Mouse (Mus musculus): ENCODE measurements around the gene Lpar1. TPM values are rescaled to one million over a fixed set of nuclear protein-coding genes. Genes with fewer than 3 reads are reported as not detected.

The Lpar1 gene
- polyA plus RNA-seq, 1 experiment from 2014 or later = 37.4 TPM

GRCm38 (mm10) chr4:58491742-58492141, 62.0 kb downstream of the Lpar1 start:
- Histone ChIP-seq H3K27me3 (ENCODE audit: control insufficient read depth, insufficient read depth, low read length) (no peaks in the 10 kb centered on the region), H3K4me1 (ENCODE audit: control insufficient read depth, insufficient read depth, low read length) (0 out of 2 replicates have a peak, but pooled peaks cover 4% of the 10 kb centered on the region), H3K36me3 (ENCODE audit: control insufficient read depth, insufficient read depth, low read length) (no peaks in the 10 kb centered on the region), H3K9ac (ENCODE audit: low read depth, low read length) (no peak overlapping the region), H3K9me3 (ENCODE audit: control insufficient read depth, low read length) (no peaks in the 10 kb centered on the region), H3K4me3 (ENCODE audit: low read length) (no peak overlapping the region), H3K27ac (ENCODE audit: low read depth, low read length) (no peak overlapping the region), H3K4me2 (replicated peaks; ENCODE audit: low read depth, low read length) (no peak overlapping the region)
- WGBS = 88% methylated on average over 3 of the region's 3 CpGs
- no peak for ATAC-seq (ENCODE audit: low FRiP score, low TSS enrichment)

DNA sequence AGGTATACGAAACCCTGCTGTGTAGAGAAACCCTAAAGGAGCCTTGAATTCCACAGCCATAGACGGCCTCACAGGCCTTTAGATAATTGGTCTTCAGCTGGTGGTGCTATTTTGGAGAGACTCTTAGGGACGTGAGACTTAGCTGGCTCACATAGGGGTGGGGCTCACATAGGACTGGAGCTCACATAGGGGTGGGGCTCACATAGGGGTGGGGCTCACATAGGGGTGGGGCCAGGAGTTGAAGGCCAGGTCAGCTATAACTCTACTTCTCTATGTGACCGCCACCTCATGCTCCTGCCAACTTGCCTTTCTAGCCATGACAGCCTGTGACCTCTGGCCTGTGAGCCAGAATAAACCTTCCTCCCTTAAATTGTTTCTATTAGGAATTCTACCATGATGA, 63.3 kb downstream of the Lpar1 start:
- ATAC-seq (ENCODE audit: low FRiP score, low TSS enrichment) = no peak
- 73% methylated on average over 4 of the region's 4 CpGs for WGBS
- H3K36me3 ChIP-seq (ENCODE audit: control insufficient read depth, insufficient read depth, low read length) = no peaks in the 10 kb centered on the region

GRCm38 (mm10) chr4:58478564-58478963, 75.1 kb downstream of the Lpar1 start:
- no peaks in the 10 kb centered on the region for H3K4me1 ChIP-seq (ENCODE audit: control insufficient read depth, insufficient read depth, low read length)
- no peak overlapping the region for H3K4me3 ChIP-seq (ENCODE audit: low read length)
- H3K27me3 ChIP-seq (ENCODE audit: control insufficient read depth, insufficient read depth, low read length) = no peaks in the 10 kb centered on the region
- no peaks in the 10 kb centered on the region for H3K36me3 ChIP-seq (ENCODE audit: control insufficient read depth, insufficient read depth, low read length)
- no peaks in the 10 kb centered on the region for H3K9me3 ChIP-seq (ENCODE audit: control insufficient read depth, low read length)
- H3K9ac ChIP-seq (ENCODE audit: low read depth, low read length) = no peak overlapping the region
- H3K4me2 ChIP-seq (replicated peaks; ENCODE audit: low read depth, low read length) = no peak overlapping the region
- no peak overlapping the region for H3K27ac ChIP-seq (ENCODE audit: low read depth, low read length)
- no peak for ATAC-seq (ENCODE audit: low FRiP score, low TSS enrichment)
- WGBS = 94% methylated on average over 1 of the region's 1 CpGs

More for the DNA sequence above, 63.3 kb downstream of the Lpar1 start:
- H3K27ac ChIP-seq (ENCODE audit: low read depth, low read length) = no peak overlapping the region
- H3K9me3 ChIP-seq (ENCODE audit: control insufficient read depth, low read length) = no peaks in the 10 kb centered on the region
- H3K4me3 ChIP-seq (ENCODE audit: low read length) = no peak overlapping the region
- no peak overlapping the region for H3K4me2 ChIP-seq (replicated peaks; ENCODE audit: low read depth, low read length)
- no peak overlapping the region for H3K9ac ChIP-seq (ENCODE audit: low read depth, low read length)
- H3K4me1 ChIP-seq (ENCODE audit: control insufficient read depth, insufficient read depth, low read length) = no peaks in the 10 kb centered on the region
- H3K27me3 ChIP-seq (ENCODE audit: control insufficient read depth, insufficient read depth, low read length) = no peaks in the 10 kb centered on the region

GRCm38 (mm10) chr4:58477691-58478090, 76.0 kb downstream of the Lpar1 start:
- Histone ChIP-seq H3K27me3 (ENCODE audit: control insufficient read depth, insufficient read depth, low read length) (no peaks in the 10 kb centered on the region), H3K27ac (ENCODE audit: low read depth, low read length) (no peak overlapping the region), H3K9ac (ENCODE audit: low read depth, low read length) (no peak overlapping the region), H3K4me3 (ENCODE audit: low read length) (no peak overlapping the region), H3K4me1 (ENCODE audit: control insufficient read depth, insufficient read depth, low read length) (no peaks in the 10 kb centered on the region), H3K4me2 (replicated peaks; ENCODE audit: low read depth, low read length) (no peak overlapping the region), H3K36me3 (ENCODE audit: control insufficient read depth, insufficient read depth, low read length) (no peaks in the 10 kb centered on the region), H3K9me3 (ENCODE audit: control insufficient read depth, low read length) (no peaks in the 10 kb centered on the region)
- no peak for ATAC-seq (ENCODE audit: low FRiP score, low TSS enrichment)
- WGBS = 93% methylated on average over 8 of the region's 8 CpGs

- no peaks in the 10 kb centered on the region for H3K27me3 ChIP-seq (ENCODE audit: control insufficient read depth, insufficient read depth, low read length)
- 78% methylated on average over 4 of the region's 4 CpGs for WGBS
- no peaks in the 10 kb centered on the region for H3K9me3 ChIP-seq (ENCODE audit: control insufficient read depth, low read length)
- ATAC-seq (ENCODE audit: low FRiP score, low TSS enrichment) = no peak
- no peaks in the 10 kb centered on the region for H3K4me1 ChIP-seq (ENCODE audit: control insufficient read depth, insufficient read depth, low read length)
- H3K4me3 ChIP-seq (ENCODE audit: low read length) = no peak overlapping the region
- no peak overlapping the region for H3K27ac ChIP-seq (ENCODE audit: low read depth, low read length)
- H3K4me2 ChIP-seq (replicated peaks; ENCODE audit: low read depth, low read length) = no peak overlapping the region
- H3K36me3 ChIP-seq (ENCODE audit: control insufficient read depth, insufficient read depth, low read length) = no peaks in the 10 kb centered on the region
- no peak overlapping the region for H3K9ac ChIP-seq (ENCODE audit: low read depth, low read length)
Measured at GRCm38 (mm10) chr4:58471203-58471910, 82.3 kb downstream of the Lpar1 start.

DNA sequence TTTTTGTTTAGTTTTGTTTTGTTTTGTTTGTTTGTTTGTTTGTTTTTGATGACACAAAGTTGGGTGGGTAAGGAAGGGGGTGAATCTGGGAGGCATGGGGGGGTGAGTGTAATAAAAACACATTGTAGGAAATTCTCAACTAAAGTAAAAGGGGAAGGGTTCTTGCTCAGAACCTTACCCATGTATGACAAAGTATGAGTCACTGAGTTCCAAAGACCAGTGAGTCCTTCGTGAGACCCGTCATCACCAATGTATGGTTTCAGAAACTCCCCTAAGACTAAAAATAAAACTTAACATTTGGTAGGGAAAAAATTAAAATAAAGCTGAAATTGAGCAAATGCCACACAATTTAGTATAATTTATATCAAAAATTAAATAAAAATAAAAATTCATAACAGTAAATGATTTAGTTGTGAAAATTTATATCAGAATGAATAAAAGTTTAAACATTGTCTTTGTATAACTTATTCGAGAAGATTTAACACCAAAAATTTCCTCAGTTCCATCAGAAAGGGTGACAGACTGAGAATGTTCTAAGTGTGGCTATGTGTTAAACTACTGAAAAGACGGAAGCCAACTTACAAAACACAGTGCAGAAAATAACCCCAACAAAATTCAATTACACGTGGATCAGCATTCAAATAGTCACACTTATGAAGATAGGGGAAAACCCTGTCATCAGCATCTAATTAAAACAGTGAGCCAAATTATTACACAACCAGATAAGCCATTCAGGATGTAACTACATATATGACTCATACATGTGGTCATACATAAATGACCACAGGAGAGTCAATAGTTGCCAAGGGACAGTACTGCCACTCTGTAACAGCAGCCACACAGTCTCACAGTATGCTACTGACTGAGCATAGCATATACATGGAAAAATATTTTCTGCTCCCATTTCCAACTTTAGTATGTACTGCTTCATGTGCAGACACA, 83.8 kb downstream of the Lpar1 start:
- Histone ChIP-seq H3K9me3 (ENCODE audit: control insufficient read depth, low read length) (no peaks in the 10 kb centered on the region), H3K4me3 (ENCODE audit: low read length) (no peak overlapping the region), H3K9ac (ENCODE audit: low read depth, low read length) (no peak overlapping the region), H3K4me2 (replicated peaks; ENCODE audit: low read depth, low read length) (no peak overlapping the region), H3K36me3 (ENCODE audit: control insufficient read depth, insufficient read depth, low read length) (no peaks in the 10 kb centered on the region), H3K27me3 (ENCODE audit: control insufficient read depth, insufficient read depth, low read length) (no peaks in the 10 kb centered on the region), H3K27ac (ENCODE audit: low read depth, low read length) (no peak overlapping the region), H3K4me1 (ENCODE audit: control insufficient read depth, insufficient read depth, low read length) (no peaks in the 10 kb centered on the region)
- WGBS = 89% methylated on average over 5 of the region's 5 CpGs
- no peak for ATAC-seq (ENCODE audit: low FRiP score, low TSS enrichment)

DNA sequence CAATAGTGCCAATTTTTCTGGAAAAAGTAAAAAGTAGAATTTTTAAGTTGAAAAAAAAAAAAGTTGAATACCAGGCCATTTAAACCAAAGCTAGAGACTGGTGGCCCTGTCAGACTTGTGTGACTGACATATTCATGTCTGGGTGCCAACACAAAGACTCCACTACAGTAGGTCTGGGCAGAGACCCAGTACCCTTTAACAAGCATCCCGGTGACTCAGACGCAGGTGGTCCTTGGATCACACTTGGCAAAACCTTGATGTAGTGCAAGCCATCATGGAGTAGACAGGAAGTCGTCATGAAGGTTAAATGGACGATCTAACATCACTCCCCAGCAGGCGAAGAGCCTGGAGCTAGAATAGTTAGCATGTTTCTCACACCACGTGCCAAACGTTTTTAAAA, 84.7 kb downstream of the Lpar1 start:
- 83% methylated on average over 7 of the region's 7 CpGs for WGBS
- H3K9me3 ChIP-seq (ENCODE audit: control insufficient read depth, low read length) = no peaks in the 10 kb centered on the region
- no peak overlapping the region for H3K4me2 ChIP-seq (replicated peaks; ENCODE audit: low read depth, low read length)
- no peaks in the 10 kb centered on the region for H3K36me3 ChIP-seq (ENCODE audit: control insufficient read depth, insufficient read depth, low read length)
- no peak overlapping the region for H3K27ac ChIP-seq (ENCODE audit: low read depth, low read length)
- no peak overlapping the region for H3K4me3 ChIP-seq (ENCODE audit: low read length)
- H3K9ac ChIP-seq (ENCODE audit: low read depth, low read length) = no peak overlapping the region
- no peaks in the 10 kb centered on the region for H3K27me3 ChIP-seq (ENCODE audit: control insufficient read depth, insufficient read depth, low read length)
- ATAC-seq (ENCODE audit: low FRiP score, low TSS enrichment) = no peak
- H3K4me1 ChIP-seq (ENCODE audit: control insufficient read depth, insufficient read depth, low read length) = no peaks in the 10 kb centered on the region

- no peaks in the 10 kb centered on the region for H3K36me3 ChIP-seq (ENCODE audit: control insufficient read depth, insufficient read depth, low read length)
- no peak for ATAC-seq (ENCODE audit: low FRiP score, low TSS enrichment)
- no peaks in the 10 kb centered on the region for H3K9me3 ChIP-seq (ENCODE audit: control insufficient read depth, low read length)
- H3K4me3 ChIP-seq (ENCODE audit: low read length) = no peak overlapping the region
- no peak overlapping the region for H3K4me2 ChIP-seq (replicated peaks; ENCODE audit: low read depth, low read length)
- H3K9ac ChIP-seq (ENCODE audit: low read depth, low read length) = no peak overlapping the region
- H3K27me3 ChIP-seq (ENCODE audit: control insufficient read depth, insufficient read depth, low read length) = no peaks in the 10 kb centered on the region
- no peaks in the 10 kb centered on the region for H3K4me1 ChIP-seq (ENCODE audit: control insufficient read depth, insufficient read depth, low read length)
- WGBS = 93% methylated on average over 5 of the region's 5 CpGs
- no peak overlapping the region for H3K27ac ChIP-seq (ENCODE audit: low read depth, low read length)
Measured at GRCm38 (mm10) chr4:58465586-58465985, 88.1 kb downstream of the Lpar1 start.

Measured in kidney, embryonic 14.5 days (tissue).